Mouse (Mus musculus): ENCODE results near the gene Flnb.
A peak's percentile ranks its signal among the peaks of the same experiment; 100 is the strongest.

Flnb gene

GRCm38 (mm10) chr14:7863199-7863598 lies 45.4 kb downstream of the Flnb start:
- DNase-seq (ENCODE audit: low spot score in 2 of 2): no peak

GRCm38 (mm10) chr14:7863871-7864505 lies 46.2 kb downstream of the Flnb start:
- no peak for DNase-seq (ENCODE audit: low spot score in 2 of 2)

GRCm38 (mm10) chr14:7864506-7864899 lies 46.7 kb downstream of the Flnb start:
- peak in 1 of 2 experiments; percentile 25 for DNase-seq (ENCODE audit: low spot score in 2 of 2)

GRCm38 (mm10) chr14:7867224-7867623 lies 49.5 kb downstream of the Flnb start:
- no peak for DNase-seq (ENCODE audit: low spot score in 2 of 2)

DNA sequence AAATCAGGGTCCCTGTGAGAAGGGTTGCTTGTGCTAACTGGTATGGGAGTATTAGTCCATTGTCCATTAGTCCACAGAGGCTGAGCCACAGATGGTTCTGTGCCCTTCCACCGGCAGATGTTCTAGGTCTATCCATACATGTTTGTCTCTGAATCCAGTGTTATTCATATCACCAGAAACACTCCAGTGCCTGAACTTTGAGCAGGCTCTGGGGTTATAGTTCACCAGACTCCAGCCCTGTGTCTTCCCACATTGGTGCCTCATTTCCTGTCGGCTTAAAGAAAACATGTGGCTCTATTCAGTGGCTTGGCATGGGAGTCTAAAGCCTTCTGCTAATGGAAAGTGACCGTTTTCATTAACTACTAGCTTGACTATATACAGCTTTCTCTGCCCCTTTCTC lies 50.1 kb downstream of the Flnb start:
- DNase-seq (ENCODE audit: low spot score in 2 of 2): no peak

GRCm38 (mm10) chr14:7869796-7870195 lies 52.0 kb downstream of the Flnb start:
- no peak for DNase-seq (ENCODE audit: low spot score in 2 of 2)

DNA sequence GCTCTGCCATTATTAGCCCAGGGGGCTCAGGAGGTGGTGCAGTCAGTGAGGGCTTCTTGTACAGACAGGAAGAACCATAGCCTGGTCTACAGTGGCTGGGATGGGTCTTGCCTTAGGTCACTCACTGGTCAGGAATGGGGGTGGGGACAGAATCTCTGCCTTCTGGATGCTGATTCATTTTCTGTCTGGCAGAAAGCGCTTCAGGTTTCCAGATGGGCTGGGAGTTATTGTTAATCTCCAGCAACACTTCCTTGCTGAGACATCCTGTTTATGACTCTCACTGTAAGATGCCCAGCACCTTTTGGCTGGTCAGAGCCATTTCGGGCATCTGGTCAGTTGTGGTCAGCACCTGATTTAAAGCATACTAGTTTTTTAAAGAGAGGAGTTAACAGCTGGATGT lies 55.8 kb downstream of the Flnb start:
- no peak for DNase-seq (ENCODE audit: low spot score in 2 of 2)

- DNase-seq (ENCODE audit: low spot score in 2 of 2): no peak
These were observed 56.7 kb downstream of the Flnb start for GRCm38 (mm10) chr14:7874495-7874894.

- no peak for DNase-seq (ENCODE audit: low spot score in 2 of 2)
These were observed 60.2 kb downstream of the Flnb start for GRCm38 (mm10) chr14:7877957-7878356.

GRCm38 (mm10) chr14:7880389-7880788 lies 62.6 kb downstream of the Flnb start:
- no peak for DNase-seq (ENCODE audit: low spot score in 2 of 2)

GRCm38 (mm10) chr14:7881533-7881932 lies 63.8 kb downstream of the Flnb start:
- DNase-seq (ENCODE audit: low spot score in 2 of 2): no peak

GRCm38 (mm10) chr14:7882050-7882449 lies 64.3 kb downstream of the Flnb start:
- DNase-seq (ENCODE audit: low spot score in 2 of 2): no peak

DNA sequence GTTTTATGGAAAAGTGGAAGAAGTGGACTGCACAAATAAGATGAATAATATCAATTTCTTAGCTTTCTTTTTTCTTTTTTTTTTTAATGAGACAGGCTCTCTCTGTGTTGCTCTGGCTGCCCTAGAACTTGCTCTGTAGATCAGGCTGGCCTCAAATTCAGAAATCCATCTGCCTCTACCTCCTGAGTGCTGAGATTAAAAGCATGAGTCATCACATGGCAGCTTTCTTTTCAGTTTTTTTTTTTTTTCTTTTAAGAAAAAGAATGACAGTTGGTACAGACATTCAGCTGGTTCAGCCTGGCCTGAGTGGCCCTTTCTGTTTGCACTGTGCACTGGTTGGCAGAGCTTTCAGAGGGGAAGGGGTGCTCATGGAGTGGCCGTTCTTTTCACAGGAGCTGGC lies 66.4 kb downstream of the Flnb start:
- no peak for DNase-seq (ENCODE audit: low spot score in 2 of 2)

DNA sequence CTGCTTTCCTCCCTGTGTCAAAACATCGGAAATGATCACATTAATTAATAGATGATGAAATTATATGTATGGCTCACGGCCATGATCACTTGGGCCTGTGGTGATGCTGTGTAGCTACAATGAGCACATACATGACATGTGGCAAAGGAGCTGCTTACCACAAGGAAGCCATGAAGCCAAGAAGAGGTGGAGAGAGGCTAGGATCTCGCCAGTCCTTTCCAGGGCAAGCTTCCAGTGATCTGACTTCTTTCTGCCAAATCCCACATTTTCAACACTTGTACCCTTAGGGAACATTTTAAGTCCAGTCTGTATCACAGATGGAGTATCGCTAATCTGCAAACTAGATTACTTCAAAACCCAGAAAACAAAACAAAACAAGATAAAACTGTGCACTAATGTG lies 67.1 kb downstream of the Flnb start:
- no peak for DNase-seq (ENCODE audit: low spot score in 2 of 2)

GRCm38 (mm10) chr14:7885540-7885939 lies 67.8 kb downstream of the Flnb start:
- no peak for DNase-seq (ENCODE audit: low spot score in 2 of 2)

- DNase-seq (ENCODE audit: low spot score in 2 of 2): no peak
These were observed 68.3 kb downstream of the Flnb start for GRCm38 (mm10) chr14:7886008-7886407.

- no peak for DNase-seq (ENCODE audit: low spot score in 2 of 2)
These were observed 69.4 kb downstream of the Flnb start for GRCm38 (mm10) chr14:7887171-7887570.

- DNase-seq (ENCODE audit: low spot score in 2 of 2): no peak
These were observed 70.5 kb downstream of the Flnb start for GRCm38 (mm10) chr14:7888294-7888693.

GRCm38 (mm10) chr14:7888811-7889651 lies 71.3 kb downstream of the Flnb start:
- peak; percentile 68 to 72 for DNase-seq (ENCODE audit: low spot score in 2 of 2)

- no peak for DNase-seq (ENCODE audit: low spot score in 2 of 2)
These were observed 72.1 kb downstream of the Flnb start for GRCm38 (mm10) chr14:7889834-7890233.

GRCm38 (mm10) chr14:7891401-7891800 lies 73.6 kb downstream of the Flnb start:
- DNase-seq (ENCODE audit: low spot score in 2 of 2): no peak

GRCm38 (mm10) chr14:7896126-7896525 lies 78.4 kb downstream of the Flnb start:
- DNase-seq (ENCODE audit: low spot score in 2 of 2): no peak

DNA sequence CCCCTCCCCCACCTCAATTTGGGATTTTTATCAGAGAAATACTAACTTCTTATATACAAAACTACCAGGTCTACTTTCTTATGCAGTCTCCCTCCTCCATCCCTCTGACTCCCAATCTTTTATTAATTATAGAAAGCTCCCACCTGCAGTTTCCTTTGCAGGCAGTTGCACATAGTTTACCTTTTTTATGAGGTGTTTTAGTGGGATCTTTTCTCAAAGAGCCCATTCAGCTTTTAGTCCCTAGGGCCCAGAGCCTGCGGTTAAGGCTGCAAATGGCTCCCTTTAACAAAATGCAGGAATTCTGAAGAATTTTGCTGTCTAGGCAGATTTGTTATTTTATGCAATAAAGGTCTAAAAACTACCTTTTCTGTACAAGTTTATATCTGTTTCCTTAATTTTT lies 78.9 kb downstream of the Flnb start:
- DNase-seq (ENCODE audit: low spot score in 2 of 2): no peak

Measured in right cerebral cortex, adult 2 months (tissue).